Mouse (Mus musculus) spleen, postnatal 36 days (tissue): ENCODE data around the gene Cideb.

Source experiments
- DNase-seq, 2 experiments: peaks; one replicate each; pipeline ENCODE4 v3.0.0; 2022; ENCODE audit warnings: low spot score in 2 of 2, mixed read lengths in 1 of 2

Cideb gene

GRCm38 (mm10) chr14:55722438-55722945 is 35.8 kb downstream of the Cideb start:
- DNase-seq, result no peak

DNA sequence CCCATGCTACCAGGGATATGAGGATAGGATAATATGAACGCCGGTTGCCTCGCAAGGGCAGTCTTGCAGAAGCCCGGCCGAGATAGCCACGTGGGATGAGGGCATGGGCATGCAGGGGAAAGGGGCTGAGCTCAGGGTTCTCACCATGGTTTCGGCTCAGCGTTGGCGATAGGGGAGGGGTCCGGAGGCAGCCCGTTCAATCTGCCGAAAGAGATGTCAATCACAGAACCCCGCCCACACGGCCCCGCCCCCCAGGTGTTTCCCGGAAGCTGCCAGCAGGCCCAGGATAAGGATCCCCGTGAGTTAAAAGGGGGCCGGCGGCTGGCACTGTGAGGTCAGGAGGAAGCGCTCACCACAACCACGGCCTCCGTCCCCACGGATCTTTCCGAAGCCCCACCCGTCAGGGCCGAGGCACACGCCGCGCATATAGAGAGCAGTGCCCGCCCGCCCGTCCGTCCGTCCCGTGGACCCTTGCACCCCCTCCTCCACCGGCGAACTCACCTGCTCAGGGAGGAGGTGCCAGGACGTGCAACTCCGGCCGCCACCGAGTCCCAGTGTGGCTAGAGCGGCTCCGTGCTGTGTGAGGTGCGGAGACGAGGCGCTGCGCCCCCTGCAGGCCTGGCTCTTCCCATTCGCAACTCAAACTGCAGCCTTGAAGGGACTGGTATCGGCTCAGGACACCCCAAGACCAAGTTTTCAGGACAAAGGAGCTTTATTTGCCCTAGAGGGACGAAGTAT is 36.4 kb downstream of the Cideb start, which contains the start of gene Rabggta:
Gene Rabggta, minus strand, starts transcription at position 564 of the 738 bp plus-strand sequence.
- peak; percentile 93 to 94 for DNase-seq

DNA sequence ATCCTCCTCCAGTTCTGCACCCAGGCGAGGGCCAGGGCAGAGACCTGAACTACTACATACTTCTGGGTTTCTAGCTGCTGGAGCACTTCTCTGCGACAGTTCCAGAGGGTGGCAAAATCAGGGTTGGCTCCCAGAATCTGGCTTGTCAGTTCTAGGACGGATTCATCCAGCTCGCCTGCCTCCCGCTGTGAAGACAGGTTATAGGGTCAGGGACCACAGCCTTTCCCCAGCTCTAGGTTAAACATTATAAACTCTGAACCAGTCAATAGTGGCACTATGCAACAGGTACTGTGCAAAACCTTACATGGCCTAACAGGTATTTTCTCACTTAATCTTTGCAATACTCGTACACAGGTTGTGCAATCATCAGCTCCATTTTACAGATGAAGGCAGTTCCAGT is 37.2 kb downstream of the Cideb start:
- no peak for DNase-seq

GRCm38 (mm10) chr14:55720666-55721065 is 37.6 kb downstream of the Cideb start:
- no peak for DNase-seq

DNA sequence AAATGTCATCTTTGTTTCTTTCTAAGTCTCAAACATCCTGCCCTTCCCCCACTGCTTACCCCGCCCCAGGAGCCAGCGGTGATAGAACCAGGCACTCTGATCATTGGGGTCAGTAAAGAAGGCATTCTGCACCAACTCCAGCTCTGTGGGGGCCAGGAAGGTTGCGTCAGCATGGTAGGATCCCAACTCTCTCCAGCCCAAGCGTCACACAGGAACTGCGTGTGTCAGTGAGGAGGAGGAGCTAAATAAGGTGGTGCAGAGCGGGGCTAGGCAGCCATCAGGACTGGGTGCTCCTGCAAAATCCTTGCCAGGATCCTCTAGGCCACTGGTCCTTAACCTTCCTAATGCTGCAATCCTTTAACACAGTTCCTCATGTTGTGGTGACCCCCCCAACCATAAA is 38.5 kb downstream of the Cideb start:
- DNase-seq, result no peak

DNA sequence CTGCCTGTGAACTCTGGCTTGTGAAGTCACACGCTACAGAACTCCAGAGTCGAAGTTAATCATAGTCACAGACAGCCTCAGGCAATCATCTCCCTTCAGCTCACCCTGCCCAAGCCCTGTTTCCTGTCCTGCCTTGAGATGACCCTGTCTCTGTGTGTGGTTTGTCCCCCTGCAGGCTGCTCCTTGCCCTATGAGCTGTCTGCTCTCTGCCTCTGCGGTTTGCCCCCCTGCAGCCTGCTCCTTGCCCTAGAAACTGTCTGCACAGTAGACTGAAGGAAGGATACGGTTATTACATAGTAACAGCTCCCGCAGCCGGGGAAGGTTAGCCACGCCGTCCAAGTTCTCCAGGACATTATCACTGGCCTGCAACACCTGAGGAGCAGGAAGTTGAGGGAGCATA is 41.4 kb downstream of the Cideb start:
- no peak for DNase-seq

GRCm38 (mm10) chr14:55716271-55716670 is 42.0 kb downstream of the Cideb start:
- no peak for DNase-seq

GRCm38 (mm10) chr14:55714893-55715292 is 43.4 kb downstream of the Cideb start:
- no peak for DNase-seq

GRCm38 (mm10) chr14:55713729-55714122 is 44.5 kb downstream of the Cideb start, which contains the start of gene Tgm1:
Gene Tgm1 (minus strand): TSS chr14:55713926.
- DNase-seq, result no peak

DNA sequence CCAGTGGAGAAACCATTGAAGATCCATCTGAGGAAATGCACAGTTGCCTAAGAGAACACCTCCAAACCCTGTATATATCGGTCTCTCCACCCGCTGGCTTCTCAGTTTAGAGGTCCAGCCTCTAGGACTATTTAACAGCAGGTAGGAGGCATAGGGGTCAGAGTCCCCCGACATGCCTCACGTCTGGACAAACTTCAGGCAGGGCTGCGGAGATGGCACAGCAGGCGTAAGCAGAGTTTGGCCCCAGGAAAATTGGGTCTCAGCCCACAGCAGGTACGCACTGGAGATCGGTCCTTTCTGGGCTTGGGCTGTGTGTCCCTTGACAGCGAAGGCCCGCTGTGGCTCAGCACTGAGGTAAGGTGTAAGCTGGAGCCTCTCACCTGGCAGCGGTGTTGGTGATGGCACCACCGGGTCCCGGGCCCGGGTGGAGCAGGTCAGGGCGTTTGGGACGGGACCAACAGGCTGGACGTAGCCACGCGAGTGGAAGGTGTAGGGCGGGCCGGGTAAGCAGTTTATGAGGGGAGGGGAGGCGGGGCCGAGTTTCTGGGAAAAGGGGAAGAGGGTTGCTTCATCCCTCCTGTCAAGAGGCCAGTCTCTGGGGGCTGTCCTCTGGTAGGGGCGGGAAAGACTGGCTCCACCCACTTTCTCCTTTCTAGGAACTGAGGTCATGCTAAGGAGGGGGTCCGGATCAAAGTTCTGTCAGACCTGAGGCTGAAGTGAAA is 45.1 kb downstream of the Cideb start:
- DNase-seq, result peak in 1 of 2 experiments; percentile 34

GRCm38 (mm10) chr14:55711786-55712185 is 46.5 kb downstream of the Cideb start:
- no peak for DNase-seq

DNA sequence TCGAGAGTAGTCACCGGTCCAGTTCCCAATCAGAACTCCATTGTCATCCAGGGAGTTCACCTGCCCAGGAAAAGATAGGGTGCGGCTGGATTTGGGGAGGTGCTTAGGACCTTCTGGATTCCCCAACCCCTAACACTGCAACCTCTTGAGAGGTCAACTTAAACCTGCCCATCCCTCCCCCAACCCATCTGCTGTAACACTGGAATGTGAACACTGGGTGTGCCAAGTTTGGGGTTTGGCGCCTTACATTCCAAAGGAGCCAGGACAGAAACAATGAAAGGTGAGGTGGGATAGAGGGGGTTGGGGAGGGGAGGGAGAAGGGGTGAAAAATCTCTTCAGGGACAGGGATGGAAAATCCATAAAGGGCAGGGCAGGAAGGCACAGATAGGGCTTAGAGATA is 48.7 kb downstream of the Cideb start:
- DNase-seq, result no peak

- no peak for DNase-seq
Measured at GRCm38 (mm10) chr14:55707397-55707796, 50.9 kb downstream of the Cideb start.

DNA sequence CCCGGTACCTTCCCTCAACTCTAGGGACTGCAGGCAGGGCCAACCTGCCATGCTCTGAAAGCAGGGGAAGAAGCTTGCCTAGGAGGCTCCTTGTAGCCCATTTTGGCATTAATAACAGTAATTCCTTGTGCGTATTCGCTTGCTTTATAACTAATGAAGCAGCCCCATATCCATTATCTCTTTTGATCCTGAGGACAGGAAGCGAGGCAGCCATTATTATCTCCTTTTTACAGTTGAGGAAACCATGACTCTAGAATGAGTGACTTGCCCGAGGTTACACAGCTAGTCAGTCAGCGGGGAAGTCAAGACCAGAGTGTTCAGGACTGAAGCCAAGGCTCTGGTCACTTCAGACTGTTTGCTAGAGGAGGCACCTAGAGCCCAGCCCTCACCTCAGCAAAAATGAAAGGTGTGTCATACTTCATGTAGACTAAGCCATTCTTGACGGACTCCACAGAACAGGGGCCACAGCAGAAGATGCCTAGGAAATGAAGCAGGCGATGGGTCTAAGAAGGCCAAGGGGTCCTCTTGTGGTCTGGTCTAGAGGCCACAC is 52.1 kb downstream of the Cideb start:
- DNase-seq, result no peak
